Mouse (Mus musculus): ENCODE data around the gene Bmpr1a. TPM values are rescaled to one million over a fixed set of nuclear protein-coding genes. Genes with fewer than 3 reads are reported as not detected.
"Not testable (repeated sequence)": the region's sequence is repeated elsewhere in the genome, so short reads cannot be mapped to it uniquely, and the experiment has no call there.

Bmpr1a gene
- polyA plus RNA-seq, 1 experiment from 2014 or later, result 25.7 TPM

- Histone ChIP-seq H3K4me3 (replicated peaks; ENCODE audit: low read length) (0 out of 2 replicates have a peak within 1 kb of the TSS, but pooled peaks have one; percentile 6), H3K36me3 (replicated peaks; ENCODE audit: control insufficient read depth, insufficient read depth) (no peaks in the 10 kb centered on the region), H3K27ac (no peak within 1 kb of the TSS; the same call in 1 of the 2 replicates), H3K9ac (peak within 1 kb of the TSS; percentile 10; the same call in 1 of the 2 replicates), H3K4me1 (replicated peaks; ENCODE audit: control insufficient read depth, insufficient read depth, low read length) (peaks cover 15% of the 10 kb centered on the region; the same call in 1 of the 2 replicates), H3K4me2 (replicated peaks) (peak within 1 kb of the TSS; percentile 32), H3K27me3 (ENCODE audit: control insufficient read depth, insufficient read depth, low read length) (no peaks in the 10 kb centered on the region), H3K9me3 (ENCODE audit: control insufficient read depth, low read length) (no peaks in the 10 kb centered on the region)
- ATAC-seq (ENCODE audit: low FRiP score) (no peak), DNase-seq (ENCODE audit: low spot score) (peak; percentile 49)
- 25% methylated on average over 10 of the region's 10 CpGs for WGBS
Measured at GRCm38 (mm10) chr14:34374577-34374976, 128.6 kb downstream of the Bmpr1a start, which contains the start of gene Sncg. Gene Sncg, minus strand, starts transcription at chr14:34374789.

GRCm38 (mm10) chr14:34373581-34373980, 129.6 kb downstream of the Bmpr1a start:
- peak overlapping the region; percentile 10; the same call in 1 of the 2 replicates for H3K9ac ChIP-seq
- H3K36me3 ChIP-seq (replicated peaks; ENCODE audit: control insufficient read depth, insufficient read depth), result no peaks in the 10 kb centered on the region
- H3K27ac ChIP-seq, result no peak overlapping the region; the same call in 1 of the 2 replicates
- no peaks in the 10 kb centered on the region for H3K27me3 ChIP-seq (ENCODE audit: control insufficient read depth, insufficient read depth, low read length)
- peak overlapping the region; percentile 32 for H3K4me2 ChIP-seq (replicated peaks)
- no peaks in the 10 kb centered on the region for H3K9me3 ChIP-seq (ENCODE audit: control insufficient read depth, low read length)
- H3K4me1 ChIP-seq (replicated peaks; ENCODE audit: control insufficient read depth, insufficient read depth, low read length), result peaks cover 10% of the 10 kb centered on the region; the same call in 1 of the 2 replicates
- ATAC-seq (ENCODE audit: low FRiP score) (no peak), DNase-seq (ENCODE audit: low spot score) (no peak)
- 88% methylated on average over 6 of the region's 6 CpGs for WGBS
- 0 out of 2 replicates have a peak overlapping the region, but pooled peaks have one; percentile 6 for H3K4me3 ChIP-seq (replicated peaks; ENCODE audit: low read length)

- peak overlapping the region; percentile 32 for H3K4me2 ChIP-seq (replicated peaks)
- no peaks in the 10 kb centered on the region for H3K27me3 ChIP-seq (ENCODE audit: control insufficient read depth, insufficient read depth, low read length)
- DNase-seq (ENCODE audit: low spot score) (peak; percentile 33), ATAC-seq (ENCODE audit: low FRiP score) (0 out of 2 replicates have a peak, but pooled peaks have one; percentile 17)
- no peak overlapping the region for H3K9ac ChIP-seq
- 87% methylated on average over 6 of the region's 6 CpGs for WGBS
- no peak overlapping the region for H3K27ac ChIP-seq
- peaks cover 5% of the 10 kb centered on the region; the same call in 1 of the 2 replicates for H3K4me1 ChIP-seq (replicated peaks; ENCODE audit: control insufficient read depth, insufficient read depth, low read length)
- no peaks in the 10 kb centered on the region for H3K36me3 ChIP-seq (replicated peaks; ENCODE audit: control insufficient read depth, insufficient read depth)
- no peak overlapping the region for H3K4me3 ChIP-seq (replicated peaks; ENCODE audit: low read length)
- H3K9me3 ChIP-seq (ENCODE audit: control insufficient read depth, low read length), result no peaks in the 10 kb centered on the region
Measured at GRCm38 (mm10) chr14:34372646-34373045, 130.5 kb downstream of the Bmpr1a start.

GRCm38 (mm10) chr14:34371763-34372162, 131.4 kb downstream of the Bmpr1a start:
- ATAC-seq (ENCODE audit: low FRiP score) (no peak), DNase-seq (ENCODE audit: low spot score) (no peak)
- H3K27me3 ChIP-seq (ENCODE audit: control insufficient read depth, insufficient read depth, low read length), result no peaks in the 10 kb centered on the region
- no peak overlapping the region for H3K27ac ChIP-seq
- 73% methylated on average over 2 of the region's 2 CpGs for WGBS
- H3K4me3 ChIP-seq (replicated peaks; ENCODE audit: low read length), result no peak overlapping the region
- no peaks in the 10 kb centered on the region for H3K36me3 ChIP-seq (replicated peaks; ENCODE audit: control insufficient read depth, insufficient read depth)
- H3K9ac ChIP-seq, result no peak overlapping the region
- no peak overlapping the region for H3K4me2 ChIP-seq (replicated peaks)
- H3K9me3 ChIP-seq (ENCODE audit: control insufficient read depth, low read length), result no peaks in the 10 kb centered on the region
- peaks cover 5% of the 10 kb centered on the region; the same call in 1 of the 2 replicates for H3K4me1 ChIP-seq (replicated peaks; ENCODE audit: control insufficient read depth, insufficient read depth, low read length)

GRCm38 (mm10) chr14:34370921-34371320, 132.2 kb downstream of the Bmpr1a start:
- H3K4me1 ChIP-seq (replicated peaks; ENCODE audit: control insufficient read depth, insufficient read depth, low read length), result peaks cover 5% of the 10 kb centered on the region; the same call in 1 of the 2 replicates
- no peak overlapping the region for H3K27ac ChIP-seq
- no peak for ATAC-seq (ENCODE audit: low FRiP score)
- H3K4me3 ChIP-seq (replicated peaks; ENCODE audit: low read length), result no peak overlapping the region
- WGBS, result 88% methylated on average over 3 of the region's 3 CpGs
- H3K9me3 ChIP-seq (ENCODE audit: control insufficient read depth, low read length), result no peaks in the 10 kb centered on the region
- H3K36me3 ChIP-seq (replicated peaks; ENCODE audit: control insufficient read depth, insufficient read depth), result no peaks in the 10 kb centered on the region
- DNase-seq (ENCODE audit: low spot score), result no peak
- H3K9ac ChIP-seq, result no peak overlapping the region
- no peak overlapping the region for H3K4me2 ChIP-seq (replicated peaks)
- H3K27me3 ChIP-seq (ENCODE audit: control insufficient read depth, insufficient read depth, low read length), result no peaks in the 10 kb centered on the region

GRCm38 (mm10) chr14:34370203-34370602, 132.9 kb downstream of the Bmpr1a start:
- Histone ChIP-seq H3K4me1 (replicated peaks; ENCODE audit: control insufficient read depth, insufficient read depth, low read length) (peaks cover 5% of the 10 kb centered on the region; the same call in 1 of the 2 replicates), H3K27me3 (ENCODE audit: control insufficient read depth, insufficient read depth, low read length) (no peaks in the 10 kb centered on the region), H3K9ac (no peak overlapping the region), H3K36me3 (replicated peaks; ENCODE audit: control insufficient read depth, insufficient read depth) (no peaks in the 10 kb centered on the region), H3K4me3 (replicated peaks; ENCODE audit: low read length) (no peak overlapping the region), H3K9me3 (ENCODE audit: control insufficient read depth, low read length) (no peaks in the 10 kb centered on the region), H3K4me2 (replicated peaks) (no peak overlapping the region), H3K27ac (no peak overlapping the region)
- ATAC-seq (ENCODE audit: low FRiP score) (no peak), DNase-seq (ENCODE audit: low spot score) (peak; percentile 20)
- 63% methylated on average over 3 of the region's 3 CpGs for WGBS

- Histone ChIP-seq H3K27me3 (ENCODE audit: control insufficient read depth, insufficient read depth, low read length) (peaks cover 4% of the 10 kb centered on the region; the same call in 1 of the 2 replicates), H3K4me1 (replicated peaks; ENCODE audit: control insufficient read depth, insufficient read depth, low read length) (peaks cover 11% of the 10 kb centered on the region; the same call in 1 of the 2 replicates), H3K9me3 (ENCODE audit: control insufficient read depth, low read length) (no peaks in the 10 kb centered on the region), H3K27ac (no peak overlapping the region), H3K4me2 (replicated peaks) (no peak overlapping the region), H3K36me3 (replicated peaks; ENCODE audit: control insufficient read depth, insufficient read depth) (no peaks in the 10 kb centered on the region), H3K9ac (no peak overlapping the region), H3K4me3 (replicated peaks; ENCODE audit: low read length) (no peak overlapping the region)
- no peak for DNase-seq (ENCODE audit: low spot score)
- WGBS, result 88% methylated on average over 2 of the region's 2 CpGs
- no peak for ATAC-seq (ENCODE audit: low FRiP score)
Measured at GRCm38 (mm10) chr14:34365147-34365507, 138.0 kb downstream of the Bmpr1a start.

- peak overlapping the region; percentile 37 for H3K4me3 ChIP-seq (replicated peaks; ENCODE audit: low read length)
- H3K9me3 ChIP-seq (ENCODE audit: control insufficient read depth, low read length); DNase-seq (ENCODE audit: low spot score); H3K27me3 ChIP-seq (ENCODE audit: control insufficient read depth, insufficient read depth, low read length); H3K36me3 ChIP-seq (replicated peaks; ENCODE audit: control insufficient read depth, insufficient read depth); ATAC-seq (ENCODE audit: low FRiP score); H3K27ac ChIP-seq: not testable (repeated sequence)
- H3K4me2 ChIP-seq (replicated peaks), result peak overlapping the region; percentile 68
- H3K9ac ChIP-seq, result peak overlapping the region; percentile 56
- WGBS, result 73% methylated on average over 15 of the region's 15 CpGs
- H3K4me1 ChIP-seq (replicated peaks; ENCODE audit: control insufficient read depth, insufficient read depth, low read length), result peaks cover 11% of the 10 kb centered on the region; the same call in 1 of the 2 replicates
Measured at GRCm38 (mm10) chr14:34364254-34365146, 138.6 kb downstream of the Bmpr1a start.

Data from hindbrain, embryonic 14.5 days (tissue).